Mouse (Mus musculus) hindbrain, embryonic 10.5 days (tissue): ENCODE measurements at regions not wholly inside any gene's neighbourhood (a gene's known extent, or its start where the extent isn't known, plus 50 kb on each side); places are given as distances from the start of the nearest gene placed in this dataset.
A peak's percentile ranks its signal among the peaks of the same experiment; 100 is the strongest.

ENCODE experiments used
- DNase-seq: peaks from one replicate; pipeline ENCODE4 v3.0.0-alpha.2; 2017; ENCODE audit warnings: low spot score
- H3K27ac ChIP-seq: fragments of 300-500 bp; sonication (generic); 2 replicates; pipeline ENCODE4 v1.5.1; 2016; ENCODE audit warnings: mild to moderate bottlenecking, moderate library complexity
- H3K27me3 ChIP-seq: fragments of 300-500 bp; sonication (generic); 2 replicates; pipeline ENCODE4 v1.6.1; 2016; ENCODE audit warnings: mild to moderate bottlenecking; ENCODE audit not compliant: poor library complexity, insufficient read depth, severe bottlenecking
- H3K36me3 ChIP-seq: fragments of 300-500 bp; sonication (generic); 2 replicates; pipeline ENCODE4 v1.6.1; 2016; ENCODE audit warnings: mild to moderate bottlenecking, moderate library complexity
- H3K4me1 ChIP-seq: fragments of 300-500 bp; sonication (generic); replicated peaks from 2 replicates; pipeline ENCODE4 v1.6.1; 2016; ENCODE audit warnings: mild to moderate bottlenecking
- H3K4me3 ChIP-seq: fragments of 300-500 bp; sonication (generic); 2 replicates; pipeline ENCODE4 v1.5.1; 2016; ENCODE audit warnings: mild to moderate bottlenecking, moderate library complexity
- H3K9me3 ChIP-seq: fragments of 300-500 bp; sonication (generic); 2 replicates; pipeline ENCODE4 v1.6.1; 2016; ENCODE audit warnings: mild to moderate bottlenecking, moderate library complexity
- WGBS: fragments of 180-500 bp; shearing (Covaris S2); methylation state at CpG from one replicate; pipeline ENCODE4 v1.1.7; 2016; 5-methylcytosine and 5-hydroxymethylcytosine counted together

DNA sequence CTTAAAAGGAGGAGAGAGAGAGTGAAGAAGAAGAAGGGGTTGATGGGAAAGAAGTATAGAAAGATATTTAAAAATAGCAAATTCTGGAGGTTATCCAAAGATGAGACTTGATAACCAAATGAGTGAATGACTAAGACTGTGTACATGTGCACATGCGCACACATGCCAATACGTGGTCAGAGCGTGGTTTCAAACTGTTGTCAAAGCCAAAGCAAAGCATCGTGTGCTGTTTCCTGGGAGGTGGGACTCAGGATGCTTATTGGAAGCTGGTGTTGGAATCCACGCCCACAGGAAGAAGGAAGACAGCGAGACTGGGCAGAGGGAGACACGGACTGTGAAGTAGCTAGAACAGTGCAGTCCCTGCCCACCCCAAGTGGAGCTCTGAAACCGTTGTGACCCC is 89.8 kb upstream of the Mafb start:
- H3K27me3 ChIP-seq = peaks cover 15% of the 10 kb centered on the region; the same call in 1 of the 2 replicates
- H3K4me3 ChIP-seq = no peak overlapping the region
- DNase-seq = no peak
- no peak overlapping the region for H3K27ac ChIP-seq
- H3K4me1 ChIP-seq = peaks cover 11% of the 10 kb centered on the region
- no peaks in the 10 kb centered on the region for H3K9me3 ChIP-seq
- WGBS = 88% methylated on average over 8 of the region's 8 CpGs
- H3K36me3 ChIP-seq = no peaks in the 10 kb centered on the region

DNA sequence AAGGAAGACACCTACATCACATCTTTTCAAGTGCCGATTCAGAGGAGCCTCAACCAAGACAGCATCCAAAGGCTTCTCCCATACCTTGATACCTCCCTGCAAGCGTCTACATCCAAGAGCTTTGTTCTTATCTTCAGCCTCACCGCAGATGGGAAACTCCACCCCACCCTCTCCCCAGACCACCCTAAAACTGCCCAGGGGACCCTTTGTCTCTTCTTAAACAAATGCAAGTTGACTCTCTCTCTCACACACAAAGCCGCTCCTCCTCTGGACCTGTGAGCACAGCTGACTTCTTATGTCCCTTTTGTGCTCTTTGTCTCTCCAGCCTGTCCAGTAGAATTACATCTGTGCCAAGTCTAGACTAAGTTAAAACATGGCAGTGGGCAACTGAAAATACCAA is 104.7 kb upstream of the Mafb start:
- Histone ChIP-seq H3K9me3 (no peaks in the 10 kb centered on the region), H3K4me3 (no peak overlapping the region), H3K36me3 (no peaks in the 10 kb centered on the region), H3K4me1 (peaks cover 25% of the 10 kb centered on the region), H3K27ac (peak overlapping the region; percentile 19), H3K27me3 (peaks cover 5% of the 10 kb centered on the region)
- DNase-seq = no peak
- WGBS = 52% methylated on average over 4 of the region's 4 CpGs

DNA sequence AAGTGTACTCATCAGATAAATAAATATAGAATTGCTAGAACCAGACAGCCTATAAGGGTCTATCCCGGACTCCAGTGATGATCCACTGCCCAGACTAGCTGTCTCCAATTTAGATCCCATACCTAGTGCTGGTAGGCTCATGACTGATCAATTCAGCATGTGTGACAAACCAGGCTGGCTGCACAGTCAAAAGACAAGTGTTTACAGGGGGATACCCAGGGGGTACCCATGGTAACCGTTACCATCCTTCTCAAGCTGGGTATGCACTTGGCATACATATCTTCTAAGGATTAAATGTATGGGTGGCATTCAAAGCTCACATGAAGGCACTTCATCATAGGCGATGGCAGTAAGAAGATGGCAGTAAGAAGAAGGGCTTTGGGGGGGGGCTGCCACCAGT is 109.3 kb upstream of the Mafb start:
- DNase-seq = no peak
- peaks cover 37% of the 10 kb centered on the region for H3K4me1 ChIP-seq
- 92% methylated on average over 3 of the region's 3 CpGs for WGBS
- H3K36me3 ChIP-seq = no peaks in the 10 kb centered on the region
- no peak overlapping the region for H3K27ac ChIP-seq
- H3K4me3 ChIP-seq = no peak overlapping the region
- no peaks in the 10 kb centered on the region for H3K9me3 ChIP-seq
- no peaks in the 10 kb centered on the region; the same call in none of the 2 replicates for H3K27me3 ChIP-seq

DNA sequence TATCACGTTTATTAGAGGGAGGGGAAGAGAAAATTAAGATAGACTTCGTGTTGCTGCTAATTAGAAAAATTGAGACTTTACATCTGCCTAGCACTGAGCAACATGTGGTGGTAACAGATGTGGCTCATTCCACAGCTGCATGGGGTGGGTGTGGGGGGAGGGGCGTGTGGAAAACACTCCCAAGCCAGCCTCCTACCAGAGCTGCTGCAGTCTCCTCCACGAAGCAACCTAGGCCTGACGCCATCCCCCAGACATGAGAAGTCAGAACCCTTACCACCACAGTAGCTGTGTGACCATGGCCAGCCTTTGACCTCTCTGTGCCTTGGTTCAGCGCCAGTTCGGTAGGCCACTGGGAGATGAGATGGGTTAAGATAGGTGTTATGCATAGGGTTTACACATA is 112.4 kb upstream of the Mafb start:
- Histone ChIP-seq H3K9me3 (no peaks in the 10 kb centered on the region), H3K27me3 (no peaks in the 10 kb centered on the region; the same call in none of the 2 replicates), H3K4me1 (peaks cover 13% of the 10 kb centered on the region; the same call in 1 of the 2 replicates), H3K27ac (no peak overlapping the region), H3K4me3 (no peak overlapping the region), H3K36me3 (no peaks in the 10 kb centered on the region)
- DNase-seq = no peak
- 67% methylated on average over 7 of the region's 7 CpGs for WGBS

DNA sequence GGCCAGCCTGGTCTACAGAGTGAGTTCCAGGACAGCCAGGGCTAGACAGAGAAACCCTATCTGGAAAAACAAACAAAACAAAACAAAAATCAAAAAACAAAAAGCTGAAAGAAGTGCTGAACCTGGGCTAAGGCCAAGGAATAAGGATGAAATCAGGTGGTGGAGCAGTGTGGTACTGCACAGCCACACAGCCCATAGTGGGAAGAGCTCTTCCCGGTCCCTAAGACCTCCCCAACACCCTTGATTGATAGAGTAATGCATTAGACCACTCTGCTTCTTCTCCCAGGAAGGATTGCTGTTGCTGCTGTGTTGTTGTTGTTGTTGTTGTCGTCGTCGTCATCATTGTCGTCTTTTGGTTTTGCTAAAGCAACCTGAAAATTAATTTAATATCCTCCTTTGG is 118.2 kb upstream of the Mafb start:
- H3K36me3 ChIP-seq = no peaks in the 10 kb centered on the region
- H3K4me1 ChIP-seq = no peaks in the 10 kb centered on the region
- WGBS = 91% methylated on average over 5 of the region's 5 CpGs
- no peak overlapping the region for H3K27ac ChIP-seq
- DNase-seq = no peak
- H3K4me3 ChIP-seq = no peak overlapping the region
- no peaks in the 10 kb centered on the region for H3K9me3 ChIP-seq
- peaks cover 8% of the 10 kb centered on the region; the same call in 1 of the 2 replicates for H3K27me3 ChIP-seq

DNA sequence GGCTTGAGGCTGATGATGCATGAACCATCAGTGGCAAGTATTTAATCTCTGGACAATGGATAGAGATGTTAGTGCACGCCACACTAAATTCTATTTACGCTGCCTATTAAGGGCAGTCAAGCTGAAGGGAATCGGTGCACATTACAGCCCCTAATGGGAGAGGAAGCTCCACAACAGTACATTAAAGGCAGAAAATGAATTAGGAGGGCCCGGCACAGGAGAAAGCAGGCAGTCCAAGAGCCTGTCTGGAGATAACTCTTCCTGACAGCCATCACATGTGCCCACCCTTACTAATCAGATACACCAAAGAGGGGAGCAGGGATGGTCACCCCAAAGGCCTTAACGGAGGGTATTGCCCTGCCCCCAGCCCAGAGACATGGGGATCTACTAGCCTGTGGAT is 118.7 kb upstream of the Mafb start:
- H3K9me3 ChIP-seq = no peaks in the 10 kb centered on the region
- H3K27me3 ChIP-seq = peaks cover 8% of the 10 kb centered on the region; the same call in 1 of the 2 replicates
- H3K27ac ChIP-seq = no peak overlapping the region
- no peaks in the 10 kb centered on the region for H3K36me3 ChIP-seq
- no peak overlapping the region for H3K4me3 ChIP-seq
- 75% methylated on average over 5 of the region's 5 CpGs for WGBS
- no peak for DNase-seq
- no peaks in the 10 kb centered on the region for H3K4me1 ChIP-seq

DNA sequence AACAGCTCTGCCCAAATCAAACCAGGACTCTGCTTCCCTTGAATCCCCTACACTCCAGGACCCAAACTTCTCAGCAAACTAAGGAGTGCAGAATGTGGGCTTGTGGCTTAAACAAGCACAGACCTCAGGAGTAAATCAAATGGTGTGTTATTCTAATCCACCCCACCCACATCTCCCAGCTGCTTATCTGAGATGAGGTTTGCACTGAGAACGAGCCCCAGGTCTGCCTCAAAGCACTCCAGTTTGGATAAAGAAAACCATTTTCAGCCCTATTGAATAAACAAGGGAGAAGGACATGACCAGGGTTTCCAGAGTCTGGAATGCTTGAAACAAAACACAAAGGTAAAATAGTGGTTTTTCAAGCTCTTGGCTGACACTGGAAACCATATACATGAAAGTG is 132.9 kb upstream of the Mafb start:
- WGBS = 44% methylated on average over 1 of the region's 1 CpGs
- Histone ChIP-seq H3K4me1 (peaks cover 41% of the 10 kb centered on the region), H3K36me3 (no peaks in the 10 kb centered on the region), H3K27ac (no peak overlapping the region), H3K27me3 (peaks cover 22% of the 10 kb centered on the region; the same call in 1 of the 2 replicates), H3K4me3 (no peak overlapping the region), H3K9me3 (no peaks in the 10 kb centered on the region)
- DNase-seq = no peak

DNA sequence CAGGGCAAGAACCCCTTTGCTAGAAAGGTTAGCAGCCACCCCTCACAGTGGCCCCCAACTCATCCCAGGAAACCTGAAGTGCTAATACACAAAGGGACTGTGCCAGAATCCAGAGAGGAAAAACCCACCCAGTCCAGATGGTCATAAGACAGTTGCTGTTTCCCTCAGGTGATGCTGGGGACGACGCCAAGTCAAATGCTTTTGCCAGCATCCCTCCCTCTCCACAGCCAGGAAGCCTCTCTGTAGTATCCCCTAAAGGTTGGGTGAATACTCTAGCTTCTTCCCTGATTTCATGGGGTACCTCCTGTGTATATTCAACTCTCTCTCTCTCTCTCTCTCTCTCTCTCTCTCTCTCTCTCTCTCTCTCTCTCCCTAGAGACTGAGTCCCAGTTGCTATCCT is 136.0 kb upstream of the Mafb start:
- H3K4me1 ChIP-seq = peaks cover 53% of the 10 kb centered on the region
- 88% methylated on average over 2 of the region's 2 CpGs for WGBS
- peaks cover 18% of the 10 kb centered on the region; the same call in 1 of the 2 replicates for H3K27me3 ChIP-seq
- no peak for DNase-seq
- no peak overlapping the region for H3K4me3 ChIP-seq
- no peaks in the 10 kb centered on the region for H3K36me3 ChIP-seq
- no peaks in the 10 kb centered on the region for H3K9me3 ChIP-seq
- H3K27ac ChIP-seq = no peak overlapping the region

DNA sequence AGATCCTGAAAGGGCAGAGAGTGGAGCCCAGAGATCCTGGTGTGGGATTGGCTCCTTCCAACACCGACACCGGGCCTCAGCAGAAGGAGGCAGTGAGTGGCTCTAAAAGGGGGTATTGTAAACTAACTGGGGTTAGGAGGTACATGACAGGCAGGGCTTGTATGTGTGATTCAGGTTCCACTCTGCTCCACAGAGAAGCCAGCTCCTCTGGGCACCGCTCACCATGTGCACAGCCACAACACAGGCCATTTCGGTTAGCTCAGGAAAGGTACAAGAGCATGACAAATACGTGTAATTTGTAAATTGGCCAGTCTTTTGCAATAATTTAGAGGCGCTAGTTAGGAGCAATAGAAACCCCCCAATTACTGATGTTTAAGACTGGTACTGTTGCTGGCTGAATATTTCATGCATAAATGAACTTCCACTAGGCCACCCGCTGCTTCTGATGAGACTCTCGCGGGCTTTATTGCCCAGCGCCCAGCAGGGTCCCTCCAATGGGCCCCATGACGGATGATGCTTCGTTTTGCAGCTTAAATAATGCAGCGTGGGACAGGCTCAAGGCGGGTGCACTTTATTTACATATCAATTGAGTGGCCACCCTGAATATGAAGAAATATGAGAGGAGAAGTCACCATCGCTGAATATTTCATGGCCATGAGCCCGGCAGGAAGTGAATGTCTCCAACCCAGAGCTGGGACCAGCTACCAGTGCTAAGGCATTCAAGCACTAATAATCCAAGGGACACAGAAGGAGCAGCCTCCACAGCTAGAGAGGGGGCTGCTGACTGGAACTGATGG is 136.9 kb upstream of the Mafb start:
- WGBS = 58% methylated on average over 16 of the region's 16 CpGs
- Histone ChIP-seq H3K27ac (0 out of 2 replicates have a peak overlapping the region, but pooled peaks have one; percentile 16), H3K4me3 (no peak overlapping the region; the same call in 1 of the 2 replicates), H3K4me1 (peaks cover 58% of the 10 kb centered on the region), H3K27me3 (peaks cover 12% of the 10 kb centered on the region; the same call in 1 of the 2 replicates), H3K9me3 (no peaks in the 10 kb centered on the region), H3K36me3 (no peaks in the 10 kb centered on the region)
- DNase-seq = peak; percentile 24

DNA sequence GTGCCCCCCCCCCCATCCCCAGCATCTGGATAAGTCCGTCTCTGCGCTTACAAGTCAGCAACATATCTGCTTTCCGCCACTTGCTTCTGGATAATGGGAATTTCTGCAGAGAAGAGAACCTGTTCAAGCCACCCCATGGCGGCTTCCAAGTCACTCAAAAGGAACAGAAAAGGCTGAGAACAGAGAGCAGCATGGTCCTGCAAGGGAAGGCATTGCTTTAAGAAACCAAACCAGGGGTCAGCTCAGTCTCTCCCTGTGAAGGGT is 137.5 kb upstream of the Mafb start:
- Histone ChIP-seq H3K9me3 (no peaks in the 10 kb centered on the region), H3K27me3 (peaks cover 11% of the 10 kb centered on the region; the same call in 1 of the 2 replicates), H3K4me1 (peaks cover 52% of the 10 kb centered on the region), H3K4me3 (no peak overlapping the region; the same call in 1 of the 2 replicates), H3K36me3 (no peaks in the 10 kb centered on the region), H3K27ac (0 out of 2 replicates have a peak overlapping the region, but pooled peaks have one; percentile 16)
- WGBS = 60% methylated on average over 4 of the region's 4 CpGs
- DNase-seq = no peak

DNA sequence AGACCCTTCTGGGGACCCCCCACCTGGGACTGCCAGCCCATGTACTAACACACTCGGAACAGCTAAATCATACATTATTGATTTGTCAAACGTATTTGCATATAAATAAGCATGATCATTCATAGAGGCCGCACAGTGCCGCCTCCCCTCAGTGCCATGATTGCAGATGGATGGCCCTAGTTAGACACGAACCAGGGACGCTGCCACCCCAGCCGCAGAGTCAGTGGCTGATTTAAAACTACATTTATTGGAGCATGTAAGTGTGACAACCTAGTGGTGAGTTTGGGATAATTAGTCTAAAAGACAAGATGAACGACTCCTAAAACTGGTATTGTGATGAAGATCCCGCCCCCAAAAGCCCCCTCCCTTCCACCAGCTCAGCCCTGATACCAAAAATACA is 138.3 kb upstream of the Top1 start:
- WGBS = 52% methylated on average over 9 of the region's 9 CpGs
- H3K9me3 ChIP-seq = no peaks in the 10 kb centered on the region
- no peaks in the 10 kb centered on the region for H3K36me3 ChIP-seq
- no peak for DNase-seq
- H3K27me3 ChIP-seq = peaks cover 6% of the 10 kb centered on the region; the same call in 1 of the 2 replicates
- no peak overlapping the region for H3K4me3 ChIP-seq
- H3K27ac ChIP-seq = peak overlapping the region; percentile 53; the same call in 1 of the 2 replicates
- H3K4me1 ChIP-seq = peaks cover 52% of the 10 kb centered on the region

DNA sequence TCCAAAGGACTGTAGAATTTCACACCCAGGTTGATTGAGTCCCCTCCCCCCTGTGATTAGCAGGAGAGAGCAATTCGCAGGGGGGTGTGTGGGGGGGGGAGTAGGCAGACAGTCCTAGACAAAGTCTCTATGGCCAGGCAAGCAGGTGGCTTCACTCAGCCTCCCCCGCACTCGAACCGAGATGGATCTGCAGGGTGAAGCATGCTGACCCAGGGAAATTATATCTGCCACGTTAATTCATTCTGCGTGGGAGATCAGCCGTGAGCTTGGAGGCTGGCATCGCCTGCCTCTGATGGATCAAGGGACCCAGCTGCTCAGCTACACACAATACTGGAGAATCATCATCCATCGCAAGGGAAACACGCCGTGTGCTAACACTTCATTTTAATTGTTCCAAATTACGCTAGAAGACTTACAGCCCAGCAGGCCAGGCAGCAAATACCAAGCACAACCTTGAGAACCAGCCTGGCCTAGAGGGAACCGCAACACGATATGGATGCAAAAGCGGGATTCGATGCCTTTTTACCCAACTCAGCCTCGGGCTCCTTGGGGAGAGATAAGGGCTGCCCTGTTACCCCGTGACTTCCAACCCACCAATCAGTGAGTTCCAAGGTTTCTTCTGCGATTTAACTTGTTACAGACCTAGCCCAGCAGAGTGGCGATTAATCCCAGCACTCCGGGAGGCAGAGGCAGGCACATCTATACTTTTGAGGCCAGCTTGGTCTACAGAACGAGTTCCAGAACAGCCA is 137.7 kb upstream of the Top1 start:
- Histone ChIP-seq H3K4me1 (peaks cover 46% of the 10 kb centered on the region), H3K9me3 (no peaks in the 10 kb centered on the region), H3K36me3 (no peaks in the 10 kb centered on the region), H3K27ac (peak overlapping the region; percentile 53), H3K4me3 (no peak overlapping the region), H3K27me3 (peaks cover 2% of the 10 kb centered on the region; the same call in 1 of the 2 replicates)
- DNase-seq = peak; percentile 25
- 58% methylated on average over 22 of the region's 22 CpGs for WGBS

DNA sequence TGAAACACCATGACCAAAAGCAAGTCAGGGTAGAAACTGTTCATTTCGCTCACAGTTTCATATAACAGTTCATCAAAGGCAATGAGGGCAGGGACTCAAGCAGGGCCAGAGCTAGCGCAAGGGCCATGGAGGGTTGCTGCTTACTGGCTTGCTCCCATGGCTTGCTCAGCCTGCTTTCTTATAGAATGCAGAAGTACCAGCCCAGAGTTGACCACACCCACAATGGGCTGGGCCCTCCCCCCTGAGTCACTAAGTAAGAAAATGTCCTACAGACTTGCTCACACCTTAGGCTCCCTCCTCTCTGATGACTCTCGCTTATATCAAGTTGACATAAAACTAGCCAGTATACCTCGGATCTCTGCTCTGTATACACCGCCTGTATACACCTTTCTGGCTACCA is 135.5 kb upstream of the Top1 start:
- peaks cover 27% of the 10 kb centered on the region for H3K4me1 ChIP-seq
- DNase-seq = no peak
- no peak overlapping the region for H3K4me3 ChIP-seq
- H3K36me3 ChIP-seq = no peaks in the 10 kb centered on the region
- 93% methylated on average over 5 of the region's 5 CpGs for WGBS
- H3K9me3 ChIP-seq = no peaks in the 10 kb centered on the region
- H3K27ac ChIP-seq = no peak overlapping the region
- peaks cover 2% of the 10 kb centered on the region; the same call in 1 of the 2 replicates for H3K27me3 ChIP-seq
